Mouse (Mus musculus): ENCODE results near the gene Vat1l. TPM values are rescaled to one million over a fixed set of nuclear protein-coding genes. Genes with fewer than 3 reads are reported as not detected.

Gene Vat1l
- polyA plus RNA-seq, 1 experiment, result 33.0 TPM

- no peak for TF ChIP-seq POLR2A (IDR thresholded peaks at IDR 0.05; ENCODE audit: extremely low read depth, insufficient read depth, low read length)
- TF ChIP-seq CTCF (IDR thresholded peaks at IDR 0.05; ENCODE audit: extremely low read depth, insufficient read depth, low read length), result no peak
- Histone ChIP-seq H3K27ac (ENCODE audit: insufficient read depth, low read length) (no peak overlapping the region), H3K4me3 (ENCODE audit: insufficient read depth, low read length) (peak overlapping the region; percentile 54), H3K4me1 (ENCODE audit: control insufficient read depth, insufficient read depth, low read length) (0 out of 2 replicates have a peak, but pooled peaks cover 2% of the 10 kb centered on the region)
Measured at GRCm38 (mm10) chr8:114207026-114207425, 1.6 kb downstream of the Vat1l start.

- TF ChIP-seq CTCF (IDR thresholded peaks at IDR 0.05; ENCODE audit: extremely low read depth, insufficient read depth, low read length) (no peak), POLR2A (IDR thresholded peaks at IDR 0.05; ENCODE audit: extremely low read depth, insufficient read depth, low read length) (no peak)
- H3K27ac ChIP-seq (ENCODE audit: insufficient read depth, low read length), result no peak overlapping the region
- no peak overlapping the region for H3K4me3 ChIP-seq (ENCODE audit: insufficient read depth, low read length)
- H3K4me1 ChIP-seq (ENCODE audit: control insufficient read depth, insufficient read depth, low read length), result no peaks in the 10 kb centered on the region
Measured at GRCm38 (mm10) chr8:114220779-114221178, 15.4 kb downstream of the Vat1l start.

DNA sequence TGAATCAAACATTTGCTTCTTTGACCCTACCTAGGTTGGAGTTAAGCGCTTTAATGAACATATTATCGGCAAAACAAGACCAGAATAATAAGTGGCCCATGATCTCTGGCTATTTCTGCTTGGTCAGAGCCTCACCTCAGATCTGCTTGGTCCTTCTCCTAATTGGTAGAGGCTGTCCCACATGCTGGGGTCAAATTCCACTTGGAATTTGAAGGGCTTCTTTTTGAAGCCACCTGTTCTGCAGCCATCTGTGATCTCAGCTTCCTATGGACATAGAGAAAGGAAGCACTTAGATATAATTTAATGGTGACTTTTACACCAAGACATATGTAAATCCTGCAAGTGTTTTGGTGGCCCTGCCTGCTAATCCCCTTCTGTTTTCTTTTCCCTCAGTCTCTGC, 16.6 kb downstream of the Vat1l start:
- H3K27ac ChIP-seq (ENCODE audit: insufficient read depth, low read length), result no peak overlapping the region
- TF ChIP-seq CTCF (IDR thresholded peaks at IDR 0.05; ENCODE audit: extremely low read depth, insufficient read depth, low read length) (no peak), POLR2A (IDR thresholded peaks at IDR 0.05; ENCODE audit: extremely low read depth, insufficient read depth, low read length) (no peak)
- H3K4me1 ChIP-seq (ENCODE audit: control insufficient read depth, insufficient read depth, low read length), result no peaks in the 10 kb centered on the region
- no peak overlapping the region for H3K4me3 ChIP-seq (ENCODE audit: insufficient read depth, low read length)

DNA sequence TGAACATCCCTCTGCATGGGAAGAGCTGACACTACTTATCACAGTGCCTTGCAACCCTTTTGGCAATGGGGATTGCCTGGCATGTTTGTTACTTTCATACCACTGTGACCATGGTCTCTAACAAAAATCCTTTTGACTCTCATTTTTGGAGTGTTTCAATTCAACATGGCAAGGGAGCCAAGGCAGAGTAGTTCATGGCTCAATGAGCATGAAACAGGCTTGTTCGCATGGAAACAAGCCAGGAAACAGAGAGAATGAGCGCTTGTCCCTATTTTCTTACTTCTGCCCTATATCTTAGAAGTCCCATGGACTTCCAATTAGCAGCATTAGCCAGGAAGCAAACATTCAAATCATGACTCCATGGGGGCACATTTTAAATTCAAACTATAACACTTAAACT, 18.6 kb downstream of the Vat1l start:
- TF ChIP-seq CTCF (IDR thresholded peaks at IDR 0.05; ENCODE audit: extremely low read depth, insufficient read depth, low read length) (no peak), POLR2A (IDR thresholded peaks at IDR 0.05; ENCODE audit: extremely low read depth, insufficient read depth, low read length) (no peak)
- Histone ChIP-seq H3K4me3 (ENCODE audit: insufficient read depth, low read length) (no peak overlapping the region), H3K27ac (ENCODE audit: insufficient read depth, low read length) (no peak overlapping the region), H3K4me1 (ENCODE audit: control insufficient read depth, insufficient read depth, low read length) (no peaks in the 10 kb centered on the region)

- no peak overlapping the region for H3K27ac ChIP-seq (ENCODE audit: insufficient read depth, low read length)
- no peak for TF ChIP-seq CTCF (IDR thresholded peaks at IDR 0.05; ENCODE audit: extremely low read depth, insufficient read depth, low read length)
- no peak for TF ChIP-seq POLR2A (IDR thresholded peaks at IDR 0.05; ENCODE audit: extremely low read depth, insufficient read depth, low read length)
- no peak overlapping the region for H3K4me3 ChIP-seq (ENCODE audit: insufficient read depth, low read length)
- H3K4me1 ChIP-seq (ENCODE audit: control insufficient read depth, insufficient read depth, low read length), result no peaks in the 10 kb centered on the region
Measured at GRCm38 (mm10) chr8:114251321-114252065, 46.1 kb downstream of the Vat1l start.

DNA sequence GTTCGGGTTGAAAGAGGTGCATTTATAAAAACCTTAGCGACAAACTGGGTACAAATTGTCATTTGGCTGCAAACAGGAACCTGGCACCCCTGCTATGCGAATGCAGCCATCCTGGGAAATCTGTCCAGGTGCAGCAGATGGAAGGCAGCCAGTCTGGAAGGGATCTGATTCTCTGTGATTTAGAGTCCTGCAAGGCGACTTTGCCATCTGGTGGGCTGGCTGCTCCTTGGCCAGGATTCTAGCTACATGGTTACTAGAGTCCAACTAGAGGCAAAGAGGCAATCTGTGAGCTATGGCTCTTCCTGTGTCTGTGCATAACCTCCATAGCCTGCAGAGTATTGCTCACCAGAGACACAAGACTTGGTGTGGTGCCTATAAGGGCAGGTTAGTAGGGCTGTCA, 53.3 kb downstream of the Vat1l start:
- no peak overlapping the region for H3K27ac ChIP-seq (ENCODE audit: insufficient read depth, low read length)
- 0 out of 2 replicates have a peak, but pooled peaks cover 2% of the 10 kb centered on the region for H3K4me1 ChIP-seq (ENCODE audit: control insufficient read depth, insufficient read depth, low read length)
- H3K4me3 ChIP-seq (ENCODE audit: insufficient read depth, low read length), result no peak overlapping the region
- TF ChIP-seq POLR2A (IDR thresholded peaks at IDR 0.05; ENCODE audit: extremely low read depth, insufficient read depth, low read length) (no peak), CTCF (IDR thresholded peaks at IDR 0.05; ENCODE audit: extremely low read depth, insufficient read depth, low read length) (no peak)

DNA sequence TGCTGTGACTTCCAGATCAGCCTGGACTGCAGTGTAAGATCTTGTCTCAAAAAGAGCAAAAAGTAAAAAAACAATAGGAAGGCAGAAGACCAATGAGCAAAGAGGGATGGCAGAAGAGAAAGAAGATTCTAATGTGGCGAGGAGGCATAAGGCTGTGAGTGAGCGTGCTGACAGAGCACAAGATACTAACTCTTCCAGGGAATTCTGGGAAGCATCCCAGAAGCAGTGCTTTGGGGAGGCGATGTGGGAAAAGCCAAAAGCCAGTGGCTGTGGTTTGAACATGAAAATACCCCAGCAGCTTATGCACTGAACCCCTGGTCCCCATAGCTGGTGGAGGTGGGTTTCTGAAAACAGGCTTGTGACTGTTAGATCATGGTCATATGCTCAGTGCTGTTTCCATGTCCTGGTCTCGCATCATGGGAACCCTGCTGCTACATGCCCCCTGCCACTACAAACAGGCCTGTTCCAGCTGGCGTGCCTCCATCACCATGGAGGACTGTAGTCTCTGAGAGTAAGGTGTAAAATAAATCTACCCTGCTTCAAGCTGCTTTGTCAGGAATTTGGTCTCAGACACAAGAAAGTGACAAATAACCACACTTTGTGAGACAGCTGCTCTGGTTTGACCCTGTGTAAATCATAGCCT, 54.4 kb downstream of the Vat1l start:
- Histone ChIP-seq H3K27ac (ENCODE audit: insufficient read depth, low read length) (no peak overlapping the region), H3K4me1 (ENCODE audit: control insufficient read depth, insufficient read depth, low read length) (0 out of 2 replicates have a peak, but pooled peaks cover 2% of the 10 kb centered on the region), H3K4me3 (ENCODE audit: insufficient read depth, low read length) (no peak overlapping the region)
- TF ChIP-seq POLR2A (IDR thresholded peaks at IDR 0.05; ENCODE audit: extremely low read depth, insufficient read depth, low read length) (no peak), CTCF (IDR thresholded peaks at IDR 0.05; ENCODE audit: extremely low read depth, insufficient read depth, low read length) (no peak)

GRCm38 (mm10) chr8:114262331-114262730, 56.9 kb downstream of the Vat1l start:
- H3K4me1 ChIP-seq (ENCODE audit: control insufficient read depth, insufficient read depth, low read length), result 0 out of 2 replicates have a peak, but pooled peaks cover 2% of the 10 kb centered on the region
- H3K4me3 ChIP-seq (ENCODE audit: insufficient read depth, low read length), result no peak overlapping the region
- no peak for TF ChIP-seq POLR2A (IDR thresholded peaks at IDR 0.05; ENCODE audit: extremely low read depth, insufficient read depth, low read length)
- no peak for TF ChIP-seq CTCF (IDR thresholded peaks at IDR 0.05; ENCODE audit: extremely low read depth, insufficient read depth, low read length)
- no peak overlapping the region for H3K27ac ChIP-seq (ENCODE audit: insufficient read depth, low read length)

DNA sequence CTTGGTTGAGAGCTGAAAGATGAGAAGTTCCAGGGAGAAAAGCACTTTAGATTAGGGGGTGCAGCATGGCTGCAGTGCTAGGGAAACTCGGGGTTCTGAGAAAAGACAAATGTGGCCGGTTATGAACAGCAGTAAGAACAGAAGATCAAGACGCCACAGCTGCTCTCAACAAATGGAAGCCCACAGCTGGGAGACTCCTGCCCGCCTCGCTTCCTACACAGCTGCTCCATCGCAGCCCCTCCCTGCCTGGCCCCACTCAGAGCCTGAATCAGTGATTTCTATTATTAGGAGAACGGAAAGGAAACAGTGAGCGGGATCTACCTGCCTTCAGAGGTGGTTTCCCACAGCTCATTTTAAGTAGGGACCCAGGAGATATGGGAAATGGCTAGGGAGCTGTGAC, 69.1 kb downstream of the Vat1l start:
- no peak for TF ChIP-seq POLR2A (IDR thresholded peaks at IDR 0.05; ENCODE audit: extremely low read depth, insufficient read depth, low read length)
- TF ChIP-seq CTCF (IDR thresholded peaks at IDR 0.05; ENCODE audit: extremely low read depth, insufficient read depth, low read length), result no peak
- Histone ChIP-seq H3K4me1 (ENCODE audit: control insufficient read depth, insufficient read depth, low read length) (no peaks in the 10 kb centered on the region), H3K4me3 (ENCODE audit: insufficient read depth, low read length) (no peak overlapping the region), H3K27ac (ENCODE audit: insufficient read depth, low read length) (no peak overlapping the region)

DNA sequence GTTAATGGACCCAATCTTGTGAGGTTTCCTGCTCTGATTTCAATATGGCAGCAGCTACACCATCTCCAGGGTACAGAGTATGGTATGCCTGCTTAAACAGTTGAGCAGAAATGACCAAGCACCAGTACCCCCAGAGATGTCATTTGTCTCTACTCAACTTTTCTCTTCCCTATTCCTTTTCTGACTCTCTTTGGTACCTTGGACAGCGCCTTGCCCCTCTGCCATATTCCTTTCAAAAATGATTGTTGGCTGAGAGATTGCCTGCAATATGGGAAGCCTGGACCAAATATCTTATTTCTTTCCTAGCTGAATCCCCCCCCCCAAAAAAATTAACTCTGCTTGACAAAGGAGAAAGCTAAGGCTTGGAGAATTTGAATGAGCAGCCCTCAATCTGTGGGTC, 75.7 kb downstream of the Vat1l start:
- no peak overlapping the region for H3K27ac ChIP-seq (ENCODE audit: insufficient read depth, low read length)
- no peak for TF ChIP-seq POLR2A (IDR thresholded peaks at IDR 0.05; ENCODE audit: extremely low read depth, insufficient read depth, low read length)
- no peak for TF ChIP-seq CTCF (IDR thresholded peaks at IDR 0.05; ENCODE audit: extremely low read depth, insufficient read depth, low read length)
- H3K4me3 ChIP-seq (ENCODE audit: insufficient read depth, low read length), result no peak overlapping the region
- no peaks in the 10 kb centered on the region for H3K4me1 ChIP-seq (ENCODE audit: control insufficient read depth, insufficient read depth, low read length)
